Mouse (Mus musculus) testis, adult 2 months (tissue): Measurements from ENCODE around the gene Arhgap6.

Source experiments
- CTCF ChIP-seq: fragments of 200-500 bp; IDR thresholded peaks from 2 replicates; pipeline ENCODE4 v1.5.1; 2012; ENCODE audit warnings: low read depth, mild to moderate bottlenecking, inconsistent platforms, low read length, moderate library complexity; ENCODE audit not compliant: control insufficient read depth, insufficient read depth, insufficient replicate concordance
- POLR2A ChIP-seq: fragments of 200-500 bp; IDR thresholded peaks from 2 replicates; pipeline ENCODE4 v1.6.1; 2012; ENCODE audit warnings: low read depth, mild to moderate bottlenecking, inconsistent platforms, low read length, moderate library complexity; ENCODE audit not compliant: control insufficient read depth

- TF ChIP-seq POLR2A, result no peak
- no peak for TF ChIP-seq CTCF
These were observed 461.8 kb downstream of the Arhgap6 start for GRCm38 (mm10) chrX:169256741-169257140.
